Mouse (Mus musculus): Measurements from ENCODE around the gene Unc5b.
"Not testable (repeated sequence)": the region's sequence is repeated elsewhere in the genome, so short reads cannot be mapped to it uniquely, and the experiment has no call there.

The Unc5b gene

GRCm38 (mm10) chr10:60831379-60831778 lies at the start of gene Unc5b:
TSS of gene Unc5b (minus strand) at chr10:60831581.
- DNase-seq (ENCODE audit: low read depth) = peak; percentile 82

- no peak for DNase-seq (ENCODE audit: low read depth)
These were observed 48.4 kb upstream of the Unc5b start for GRCm38 (mm10) chr10:60879817-60880216.

- DNase-seq (ENCODE audit: low read depth) = no peak
These were observed 45.7 kb upstream of the Unc5b start for GRCm38 (mm10) chr10:60877075-60877474.

- DNase-seq (ENCODE audit: low read depth) = no peak
These were observed 43.6 kb upstream of the Unc5b start for GRCm38 (mm10) chr10:60875011-60875410.

- no peak for DNase-seq (ENCODE audit: low read depth)
These were observed 31.9 kb upstream of the Unc5b start for GRCm38 (mm10) chr10:60863318-60863717.

- no peak for DNase-seq (ENCODE audit: low read depth)
These were observed 31.3 kb upstream of the Unc5b start for GRCm38 (mm10) chr10:60862477-60863293.

GRCm38 (mm10) chr10:60845271-60845670 lies 13.9 kb upstream of the Unc5b start:
- not testable (repeated sequence) for DNase-seq (ENCODE audit: low read depth)

- no peak for DNase-seq (ENCODE audit: low read depth)
These were observed 7.4 kb upstream of the Unc5b start for GRCm38 (mm10) chr10:60838816-60839215.

- DNase-seq (ENCODE audit: low read depth) = peak; percentile 72
These were observed 3.6 kb upstream of the Unc5b start for GRCm38 (mm10) chr10:60834949-60835348.

GRCm38 (mm10) chr10:60832664-60833173 lies 1.3 kb upstream of the Unc5b start:
- DNase-seq (ENCODE audit: low read depth) = no peak

GRCm38 (mm10) chr10:60830556-60831350 lies 628 bp downstream of the Unc5b start:
- DNase-seq (ENCODE audit: low read depth) = peak; percentile 30

- DNase-seq (ENCODE audit: low read depth) = no peak
These were observed 1.4 kb downstream of the Unc5b start for GRCm38 (mm10) chr10:60830000-60830399.

GRCm38 (mm10) chr10:60829071-60829470 lies 2.3 kb downstream of the Unc5b start:
- DNase-seq (ENCODE audit: low read depth) = no peak

- no peak for DNase-seq (ENCODE audit: low read depth)
These were observed 3.3 kb downstream of the Unc5b start for GRCm38 (mm10) chr10:60827901-60828670.

GRCm38 (mm10) chr10:60827266-60827665 lies 4.1 kb downstream of the Unc5b start:
- DNase-seq (ENCODE audit: low read depth) = no peak

GRCm38 (mm10) chr10:60826461-60827237 lies 4.7 kb downstream of the Unc5b start:
- DNase-seq (ENCODE audit: low read depth) = no peak

GRCm38 (mm10) chr10:60825955-60826354 lies 5.4 kb downstream of the Unc5b start:
- no peak for DNase-seq (ENCODE audit: low read depth)

- no peak for DNase-seq (ENCODE audit: low read depth)
These were observed 7.6 kb downstream of the Unc5b start for GRCm38 (mm10) chr10:60823744-60824143.

- DNase-seq (ENCODE audit: low read depth) = no peak
These were observed 8.5 kb downstream of the Unc5b start for GRCm38 (mm10) chr10:60822641-60823425.

- DNase-seq (ENCODE audit: low read depth) = no peak
These were observed 9.5 kb downstream of the Unc5b start for GRCm38 (mm10) chr10:60821736-60822358.

Measured in induced T-regulatory cell, adult 2 months (primary cell).